Mouse (Mus musculus) liver, adult 2 months (tissue): ENCODE data around the gene Pak6. TPM values are rescaled to one million over a fixed set of nuclear protein-coding genes. Genes with fewer than 3 reads are reported as not detected.

ENCODE experiments used
- DNase-seq: peaks from one replicate; pipeline ENCODE4 v3.0.0-alpha.2; 2011; ENCODE audit warnings: low read depth, low spot score; ENCODE audit errors: extremely low read depth
- H3K27ac ChIP-seq: fragments of 200-500 bp; replicated peaks from 2 replicates; pipeline ENCODE4 v1.5.1; 2012; ENCODE audit warnings: low read depth, mild to moderate bottlenecking, control low read depth, inconsistent platforms, low read length; ENCODE audit not compliant: insufficient read depth
- H3K27me3 ChIP-seq: fragments of 200-500 bp; 2 replicates; pipeline ENCODE4 v1.6.1; 2012; ENCODE audit warnings: mild to moderate bottlenecking, moderate library complexity, low read length, inconsistent platforms; ENCODE audit not compliant: control insufficient read depth, insufficient read depth
- H3K36me3 ChIP-seq: fragments of 200-500 bp; 2 replicates; pipeline ENCODE4 v1.6.1; 2012; ENCODE audit warnings: low read length, inconsistent platforms; ENCODE audit not compliant: control insufficient read depth, insufficient read depth
- H3K4me1 ChIP-seq: fragments of 200-500 bp; 2 replicates; pipeline ENCODE4 v1.6.1; 2011; ENCODE audit warnings: low read length; ENCODE audit not compliant: control insufficient read depth, insufficient read depth
- H3K4me3 ChIP-seq: fragments of 200-500 bp; 2 replicates; pipeline ENCODE4 v1.5.1; 2011; ENCODE audit warnings: low read depth, mild to moderate bottlenecking, control low read depth, low read length, moderate library complexity; ENCODE audit not compliant: insufficient read depth
- H3K79me2 ChIP-seq: fragments of 200-500 bp; 2 replicates; pipeline ENCODE4 v1.6.1; 2012; ENCODE audit warnings: inconsistent platforms, mild to moderate bottlenecking, low read length, moderate library complexity; ENCODE audit not compliant: control insufficient read depth, insufficient read depth
- H3K9ac ChIP-seq: fragments of 200-500 bp; 2 replicates; pipeline ENCODE4 v1.6.1; 2012; ENCODE audit warnings: low read depth, mild to moderate bottlenecking, control low read depth, inconsistent platforms, low read length
- CTCF ChIP-seq: fragments of 200-500 bp; IDR thresholded peaks from 2 replicates; pipeline ENCODE4 v1.5.1; 2011; ENCODE audit warnings: low read depth, low read length, control low read depth
- POLR2A ChIP-seq: fragments of 200-500 bp; IDR thresholded peaks from 2 replicates; pipeline ENCODE4 v1.6.1; 2011; ENCODE audit warnings: low read length, control low read depth; ENCODE audit not compliant: insufficient read depth; ENCODE audit errors: extremely low read depth
- WGBS: fragments of 180-500 bp; shearing (Covaris S2); methylation state at CpG from one replicate; pipeline ENCODE4 v1.1.7; 2018; 5-methylcytosine and 5-hydroxymethylcytosine counted together
- polyA plus RNA-seq: library from polyadenylated mRNA; depleted of rRNA; stranded (reverse); fragments of >200 nt; gene quantifications from 2 replicates; pipeline ENCODE4 v1.2.3, GENCODE M21; 2012; rRNA removed
- total RNA-seq: library from RNA; depleted of rRNA; stranded (reverse); fragments of >200 nt; gene quantifications from 2 replicates; pipeline ENCODE4 v1.2.3, GENCODE M21; 2014; rRNA removed

Gene Pak6
- 0.07 TPM in 1 of 2 replicates, not detected in the other for total RNA-seq
- polyA plus RNA-seq, result 0.23 and 0.25 TPM in 2 replicates

DNA sequence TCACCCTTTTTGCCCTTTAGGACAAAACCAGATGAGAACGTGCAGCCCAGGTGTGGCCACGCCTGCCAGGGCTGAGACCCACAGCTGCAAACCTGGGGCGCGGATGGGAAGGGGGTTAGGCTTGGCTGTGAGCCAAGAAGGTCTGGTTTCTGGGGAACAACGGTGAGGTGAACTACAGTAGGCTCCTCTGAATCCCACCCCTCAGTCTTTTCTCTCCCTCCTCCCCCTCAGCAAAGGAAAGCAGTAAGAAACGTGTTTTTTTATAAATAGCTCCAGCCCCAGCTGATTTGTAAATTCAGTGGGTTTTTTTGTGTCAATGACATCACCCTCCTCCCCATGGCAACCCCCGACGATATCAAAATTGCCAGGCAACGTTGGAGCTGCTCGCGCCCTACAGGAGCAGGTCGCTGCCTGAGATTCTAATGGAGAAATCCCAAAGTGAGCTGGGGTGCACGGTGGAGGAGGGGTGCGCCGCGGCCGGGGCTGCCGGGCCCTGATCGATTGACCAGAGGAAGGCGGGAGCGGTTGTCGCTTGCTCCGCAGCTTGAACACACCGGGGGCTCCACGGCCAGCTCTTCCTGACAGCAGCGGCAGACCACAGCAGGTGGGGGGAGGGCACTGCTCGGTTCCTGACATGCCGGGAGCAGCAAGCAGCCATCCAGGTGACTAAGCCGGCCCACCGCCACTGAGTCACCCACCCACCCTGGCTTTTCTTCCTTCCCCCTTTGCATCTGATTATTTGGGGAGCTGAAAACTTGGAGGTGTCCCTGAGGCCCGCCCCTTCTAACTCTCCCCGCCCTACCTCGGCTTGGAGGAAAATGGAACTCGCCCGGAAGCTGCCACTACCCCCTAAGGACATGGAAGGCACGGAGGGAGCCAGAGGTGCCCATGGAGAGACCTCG lies at the start of gene Pak6:
Gene Pak6 (plus strand): TSS at position 402 of the 902 bp plus-strand sequence.
- 7% methylated on average over 37 of the region's 37 CpGs for WGBS
- no peak for DNase-seq

DNA sequence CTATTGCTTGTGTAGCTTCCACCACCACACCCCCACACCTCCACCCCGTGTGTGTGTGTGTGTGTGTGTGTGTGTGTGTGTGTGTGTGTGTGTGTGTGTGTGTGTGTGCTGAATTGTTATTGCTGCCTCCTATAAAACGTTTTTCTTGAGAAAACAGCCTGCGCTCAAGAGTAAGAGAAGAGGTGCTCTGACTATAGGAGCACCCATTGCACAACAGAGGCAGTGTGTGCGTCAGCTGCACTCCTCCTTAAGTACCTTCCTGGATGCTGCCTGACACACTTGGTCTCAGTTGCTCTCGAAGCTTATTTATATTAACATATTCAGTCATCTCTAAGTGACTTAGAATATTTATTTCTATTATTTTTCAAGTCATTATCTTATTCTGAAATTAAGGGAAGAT lies 45.1 kb upstream of the Pak6 start:
- Histone ChIP-seq H3K4me3 (no peak overlapping the region), H3K27ac (no peak overlapping the region), H3K9ac (no peak overlapping the region), H3K27me3 (no peaks in the 10 kb centered on the region), H3K4me1 (no peaks in the 10 kb centered on the region), H3K36me3 (no peaks in the 10 kb centered on the region), H3K79me2 (no peaks in the 10 kb centered on the region)
- no peak for TF ChIP-seq CTCF
- WGBS, result 88% methylated on average over 5 of the region's 5 CpGs
- no peak for DNase-seq

More for the DNA sequence above, at the start of gene Pak6:
- H3K9ac ChIP-seq, result peak within 1 kb of the TSS; percentile 42; the same call in 1 of the 2 replicates
- H3K27me3 ChIP-seq, result peaks cover 8% of the 10 kb centered on the region; the same call in 1 of the 2 replicates
- no peaks in the 10 kb centered on the region for H3K4me1 ChIP-seq
- TF ChIP-seq POLR2A, result no peak
- TF ChIP-seq CTCF, result no peak
- no peak within 1 kb of the TSS for H3K27ac ChIP-seq
- no peaks in the 10 kb centered on the region for H3K36me3 ChIP-seq
- H3K79me2 ChIP-seq, result no peaks in the 10 kb centered on the region
- peak within 1 kb of the TSS; percentile 36; the same call in 1 of the 2 replicates for H3K4me3 ChIP-seq

DNA sequence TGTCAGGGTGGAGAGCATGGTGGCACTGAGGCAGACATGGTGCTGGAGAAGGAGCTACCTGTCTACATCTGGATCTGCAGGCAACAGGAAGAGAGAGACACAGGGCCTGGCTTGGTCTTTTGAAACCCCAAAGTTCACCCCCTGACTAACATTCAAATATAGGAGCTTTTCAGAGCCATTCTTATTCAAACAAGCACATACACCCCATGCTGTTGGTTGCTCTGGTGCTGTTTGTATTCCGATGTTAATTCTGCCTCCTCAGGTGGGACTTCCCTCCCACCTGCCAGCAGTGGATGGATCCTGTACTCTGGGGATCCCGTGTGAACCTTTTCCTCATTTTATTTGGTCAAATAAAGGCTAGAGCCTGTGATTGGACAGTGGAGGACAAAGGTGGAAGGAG lies 43.0 kb upstream of the Pak6 start:
- Histone ChIP-seq H3K4me1 (no peaks in the 10 kb centered on the region), H3K27ac (no peak overlapping the region), H3K79me2 (no peaks in the 10 kb centered on the region), H3K4me3 (no peak overlapping the region), H3K27me3 (no peaks in the 10 kb centered on the region), H3K36me3 (no peaks in the 10 kb centered on the region), H3K9ac (no peak overlapping the region)
- 83% methylated on average over 2 of the region's 2 CpGs for WGBS
- no peak for DNase-seq
- no peak for TF ChIP-seq CTCF
- no peak for TF ChIP-seq POLR2A

DNA sequence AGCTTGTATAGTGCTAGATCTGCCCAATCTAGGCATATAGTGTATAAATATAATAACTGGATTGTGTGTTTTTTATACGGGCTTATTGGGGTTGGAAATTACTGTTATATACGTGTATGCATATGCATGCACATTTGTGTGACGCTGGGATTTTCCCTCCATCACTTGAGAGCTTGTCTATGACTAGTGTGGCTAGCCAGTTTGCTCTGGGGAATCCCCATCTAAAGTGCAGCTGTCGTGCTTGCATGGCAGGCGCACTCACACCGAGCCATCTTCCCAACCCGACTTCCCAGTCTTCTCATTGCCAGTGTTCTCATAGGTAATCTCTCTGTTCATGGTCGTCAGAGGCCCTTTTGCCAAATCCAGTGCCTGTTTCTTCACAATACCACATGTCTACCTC lies 42.5 kb upstream of the Pak6 start:
- Histone ChIP-seq H3K27me3 (no peaks in the 10 kb centered on the region), H3K4me1 (no peaks in the 10 kb centered on the region), H3K9ac (no peak overlapping the region), H3K36me3 (no peaks in the 10 kb centered on the region), H3K4me3 (no peak overlapping the region), H3K27ac (no peak overlapping the region), H3K79me2 (no peaks in the 10 kb centered on the region)
- TF ChIP-seq POLR2A (no peak), CTCF (no peak)
- WGBS, result 94% methylated on average over 8 of the region's 8 CpGs
- DNase-seq, result no peak

DNA sequence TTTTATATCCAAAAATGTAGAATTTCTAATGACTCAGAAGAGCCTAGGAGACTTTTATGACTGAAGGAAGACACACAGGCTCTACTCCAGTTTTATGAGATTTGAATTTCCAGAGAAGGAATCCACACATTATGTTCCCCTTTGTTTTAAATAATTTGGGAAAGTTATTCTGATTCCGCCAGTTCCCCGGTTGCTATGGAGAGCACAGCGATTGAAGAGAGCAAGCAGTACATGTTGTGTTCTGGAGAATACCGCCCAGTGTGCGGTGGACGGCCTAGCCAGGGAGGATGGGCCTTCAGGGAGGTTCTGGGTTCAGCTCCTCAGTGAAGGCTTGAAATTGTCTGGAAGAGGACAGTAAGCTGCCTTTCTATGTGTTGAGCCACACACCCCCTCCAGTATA lies 33.8 kb upstream of the Pak6 start:
- Histone ChIP-seq H3K79me2 (no peaks in the 10 kb centered on the region), H3K27ac (no peak overlapping the region), H3K4me3 (no peak overlapping the region), H3K36me3 (no peaks in the 10 kb centered on the region), H3K4me1 (no peaks in the 10 kb centered on the region), H3K27me3 (no peaks in the 10 kb centered on the region), H3K9ac (no peak overlapping the region)
- whole genome bisulfite sequencing, result over 99% methylated on average over 6 of the region's 6 CpGs
- TF ChIP-seq POLR2A (no peak), CTCF (no peak)
- DNase-seq, result no peak

DNA sequence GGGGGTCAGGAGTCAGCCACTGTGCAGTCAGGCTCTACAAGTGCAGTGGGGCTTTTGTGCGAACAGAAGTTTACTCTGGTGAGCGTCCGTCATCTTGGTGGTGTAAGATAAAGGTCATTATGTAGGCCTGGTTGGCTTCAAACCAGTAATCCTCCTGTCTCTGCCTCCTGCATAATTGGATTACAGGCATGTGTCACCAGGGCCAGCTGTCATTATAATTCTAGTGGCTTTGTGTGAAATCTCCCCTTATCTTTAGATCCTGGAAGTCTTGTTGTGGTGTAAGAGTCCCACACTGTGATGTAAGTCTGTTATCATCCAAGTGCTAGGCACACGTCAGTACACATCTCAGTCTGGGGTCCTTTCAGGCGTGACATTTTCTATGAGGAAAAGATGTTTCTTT lies 29.7 kb upstream of the Pak6 start:
- Histone ChIP-seq H3K4me1 (no peaks in the 10 kb centered on the region), H3K36me3 (no peaks in the 10 kb centered on the region), H3K4me3 (no peak overlapping the region), H3K27me3 (no peaks in the 10 kb centered on the region), H3K27ac (no peak overlapping the region), H3K9ac (no peak overlapping the region), H3K79me2 (no peaks in the 10 kb centered on the region)
- TF ChIP-seq POLR2A (no peak), CTCF (no peak)
- WGBS, result 91% methylated on average over 5 of the region's 5 CpGs
- DNase-seq, result no peak
